Mouse (Mus musculus): ENCODE measurements around the gene Nfkbib. TPM values are rescaled to one million over a fixed set of nuclear protein-coding genes. Genes with fewer than 3 reads are reported as not detected.

Nfkbib gene
- polyA plus RNA-seq (2014; fragmentation: Illumina TruSeq; extraction: RNeasy Lipid Tissue Mini Kit (QIAGEN cat#74804); ENCODE audit: low replicate concordance) = not detected

GRCm38 (mm10) chr7:28767462-28767965, at the start of gene Nfkbib:
TSS of gene Nfkbib (minus strand) at chr7:28767512.

GRCm38 (mm10) chr7:28808221-28808941, 41.1 kb upstream of the Nfkbib start, which contains the start of gene Hnrnpl:
TSS of gene Hnrnpl (plus strand) at chr7:28808541.

GRCm38 (mm10) chr7:28788307-28789195, 21.2 kb upstream of the Nfkbib start, which contains the start of gene Rinl:
TSS of gene Rinl (plus strand) at chr7:28788969.

GRCm38 (mm10) chr7:28766173-28766879, 986 bp downstream of the Nfkbib start, which contains the start of gene Sirt2:
TSS of gene Sirt2 (plus strand) at chr7:28766735.

GRCm38 (mm10) chr7:28756079-28756478, 11.2 kb downstream of the Nfkbib start, which contains the start of gene Ccer2:
TSS of gene Ccer2 (plus strand) at chr7:28756174.

GRCm38 (mm10) chr7:28741709-28742438, 25.4 kb downstream of the Nfkbib start, which contains the start of the genes Mrps12 and Sars2:
TSS of gene Mrps12 (minus strand) at chr7:28741820.
TSS of gene Sars2 (plus strand) at chr7:28741992.

GRCm38 (mm10) chr7:28716590-28717281, 50.6 kb downstream of the Nfkbib start, which contains the start of gene Fbxo17:
TSS of gene Fbxo17 (plus strand) at chr7:28716804.

Other genes with a start within 250 kb of the Nfkbib start
- gene Ifnl3, start 244.7 kb downstream of the Nfkbib start, polyA plus RNA-seq (2014; fragmentation: Illumina TruSeq; extraction: RNeasy Lipid Tissue Mini Kit (QIAGEN cat#74804); ENCODE audit: low replicate concordance) = not detected
- 1.0 TPM for gene Sycn, start 226.6 kb downstream of the Nfkbib start, polyA plus RNA-seq (2014; fragmentation: Illumina TruSeq; extraction: RNeasy Lipid Tissue Mini Kit (QIAGEN cat#74804); ENCODE audit: low replicate concordance)
- gene Nccrp1, start 220.3 kb downstream of the Nfkbib start, polyA plus RNA-seq (2014; fragmentation: Illumina TruSeq; extraction: RNeasy Lipid Tissue Mini Kit (QIAGEN cat#74804); ENCODE audit: low replicate concordance) = not detected
- gene Samd4b, start 169.4 kb downstream of the Nfkbib start, polyA plus RNA-seq (2014; fragmentation: Illumina TruSeq; extraction: RNeasy Lipid Tissue Mini Kit (QIAGEN cat#74804); ENCODE audit: low replicate concordance) = 11.0 TPM
- gene Pak4, start 169.3 kb downstream of the Nfkbib start, polyA plus RNA-seq (2014; fragmentation: Illumina TruSeq; extraction: RNeasy Lipid Tissue Mini Kit (QIAGEN cat#74804); ENCODE audit: low replicate concordance) = 1.1 TPM
- not detected for gene Acp7, start 136.2 kb downstream of the Nfkbib start, polyA plus RNA-seq (2014; fragmentation: Illumina TruSeq; extraction: RNeasy Lipid Tissue Mini Kit (QIAGEN cat#74804); ENCODE audit: low replicate concordance)
- gene Fbxo27, start 74.7 kb downstream of the Nfkbib start, polyA plus RNA-seq (2014; fragmentation: Illumina TruSeq; extraction: RNeasy Lipid Tissue Mini Kit (QIAGEN cat#74804); ENCODE audit: low replicate concordance) = not detected
- not detected for gene Fbxo17, start 50.7 kb downstream of the Nfkbib start, polyA plus RNA-seq (2014; fragmentation: Illumina TruSeq; extraction: RNeasy Lipid Tissue Mini Kit (QIAGEN cat#74804); ENCODE audit: low replicate concordance)
- 6.5 TPM for gene Mrps12, start 25.7 kb downstream of the Nfkbib start, polyA plus RNA-seq (2014; fragmentation: Illumina TruSeq; extraction: RNeasy Lipid Tissue Mini Kit (QIAGEN cat#74804); ENCODE audit: low replicate concordance)
- gene Sars2, start 25.5 kb downstream of the Nfkbib start, polyA plus RNA-seq (2014; fragmentation: Illumina TruSeq; extraction: RNeasy Lipid Tissue Mini Kit (QIAGEN cat#74804); ENCODE audit: low replicate concordance) = not detected
- not detected for gene Ccer2, start 11.3 kb downstream of the Nfkbib start, polyA plus RNA-seq (2014; fragmentation: Illumina TruSeq; extraction: RNeasy Lipid Tissue Mini Kit (QIAGEN cat#74804); ENCODE audit: low replicate concordance)
- gene Sirt2, start 777 bp downstream of the Nfkbib start, polyA plus RNA-seq (2014; fragmentation: Illumina TruSeq; extraction: RNeasy Lipid Tissue Mini Kit (QIAGEN cat#74804); ENCODE audit: low replicate concordance) = 9.9 TPM
- 1.6 TPM for gene Rinl, start 21.5 kb upstream of the Nfkbib start, polyA plus RNA-seq (2014; fragmentation: Illumina TruSeq; extraction: RNeasy Lipid Tissue Mini Kit (QIAGEN cat#74804); ENCODE audit: low replicate concordance)
- 238 TPM for gene Hnrnpl, start 41.0 kb upstream of the Nfkbib start, polyA plus RNA-seq (2014; fragmentation: Illumina TruSeq; extraction: RNeasy Lipid Tissue Mini Kit (QIAGEN cat#74804); ENCODE audit: low replicate concordance)
- 2.9 TPM for gene Ech1, start 57.7 kb upstream of the Nfkbib start, polyA plus RNA-seq (2014; fragmentation: Illumina TruSeq; extraction: RNeasy Lipid Tissue Mini Kit (QIAGEN cat#74804); ENCODE audit: low replicate concordance)
- 126 TPM for gene Lgals4, start 66.3 kb upstream of the Nfkbib start, polyA plus RNA-seq (2014; fragmentation: Illumina TruSeq; extraction: RNeasy Lipid Tissue Mini Kit (QIAGEN cat#74804); ENCODE audit: low replicate concordance)
- not detected for gene Lgals7, start 96.3 kb upstream of the Nfkbib start, polyA plus RNA-seq (2014; fragmentation: Illumina TruSeq; extraction: RNeasy Lipid Tissue Mini Kit (QIAGEN cat#74804); ENCODE audit: low replicate concordance)
- not detected for gene Capn12, start 113.9 kb upstream of the Nfkbib start, polyA plus RNA-seq (2014; fragmentation: Illumina TruSeq; extraction: RNeasy Lipid Tissue Mini Kit (QIAGEN cat#74804); ENCODE audit: low replicate concordance)
- 59.8 TPM for gene Actn4, start 194.8 kb upstream of the Nfkbib start, polyA plus RNA-seq (2014; fragmentation: Illumina TruSeq; extraction: RNeasy Lipid Tissue Mini Kit (QIAGEN cat#74804); ENCODE audit: low replicate concordance)
- 2.5 TPM for gene Eif3k, start 214.4 kb upstream of the Nfkbib start, polyA plus RNA-seq (2014; fragmentation: Illumina TruSeq; extraction: RNeasy Lipid Tissue Mini Kit (QIAGEN cat#74804); ENCODE audit: low replicate concordance)
- 0.22 TPM for gene Map4k1, start 214.5 kb upstream of the Nfkbib start, polyA plus RNA-seq (2014; fragmentation: Illumina TruSeq; extraction: RNeasy Lipid Tissue Mini Kit (QIAGEN cat#74804); ENCODE audit: low replicate concordance)